Mouse (Mus musculus) kidney, embryonic 15.5 days (tissue): ENCODE data around the gene Tac2. TPM values are rescaled to one million over a fixed set of nuclear protein-coding genes. Genes with fewer than 3 reads are reported as not detected.
"Not testable (repeated sequence)": the region's sequence is repeated elsewhere in the genome, so short reads cannot be mapped to it uniquely, and the experiment has no call there.

Experiments used
- ATAC-seq: fragments of 200-750 bp; cut with Nextera tagmentation; replicated peaks from 2 replicates; pipeline ENCODE4 v1.8.0; 2017; ENCODE audit warnings: moderate TSS enrichment; ENCODE audit not compliant: low FRiP score
- H3K27ac ChIP-seq: fragments of 300-500 bp; sonication (generic); 2 replicates; pipeline ENCODE4 v1.5.1; 2015; ENCODE audit warnings: mild to moderate bottlenecking, inconsistent platforms
- H3K27me3 ChIP-seq: fragments of 300-500 bp; sonication (generic); 2 replicates; pipeline ENCODE4 v1.6.1; 2015; ENCODE audit warnings: inconsistent platforms
- H3K36me3 ChIP-seq: fragments of 300-500 bp; sonication (generic); 2 replicates; pipeline ENCODE4 v1.6.1; 2015; ENCODE audit warnings: inconsistent platforms
- H3K4me1 ChIP-seq: fragments of 300-500 bp; sonication (generic); 2 replicates; pipeline ENCODE4 v1.6.1; 2015; ENCODE audit warnings: inconsistent platforms
- H3K4me2 ChIP-seq: fragments of 300-500 bp; sonication (generic); 2 replicates; pipeline ENCODE4 v1.6.1; 2015; ENCODE audit warnings: moderate library complexity, mild to moderate bottlenecking, inconsistent platforms
- H3K4me3 ChIP-seq: fragments of 300-500 bp; sonication (generic); replicated peaks from 2 replicates; pipeline ENCODE4 v1.5.1; 2015; ENCODE audit warnings: mild to moderate bottlenecking, inconsistent platforms
- H3K9ac ChIP-seq: fragments of 300-500 bp; sonication (generic); 2 replicates; pipeline ENCODE4 v1.6.1; 2015; ENCODE audit warnings: mild to moderate bottlenecking, inconsistent platforms
- H3K9me3 ChIP-seq: fragments of 300-500 bp; sonication (generic); replicated peaks from 2 replicates; pipeline ENCODE4 v1.6.1; 2016; ENCODE audit warnings: inconsistent platforms
- WGBS: fragments of 180-500 bp; shearing (Covaris S2); methylation state at CpG from one replicate; pipeline ENCODE4 v1.1.7; 2015; ENCODE audit warnings: mixed read lengths; 5-methylcytosine and 5-hydroxymethylcytosine counted together
- polyA plus RNA-seq: library from polyadenylated mRNA; unstranded; fragments of >200 nt; fragmentation: Nextera tagmentation; extraction: Ambion mirVana; gene quantifications from 2 replicates; pipeline ENCODE4 v1.2.1, GENCODE M21; 2015

The Tac2 gene
- polyA plus RNA-seq, 1 experiment from 2014 or later: 2.2 TPM

GRCm38 (mm10) chr10:127747254-127747653 lies 23.0 kb downstream of the Tac2 start:
- no peak for ATAC-seq
- Histone ChIP-seq H3K9me3 (no peaks in the 10 kb centered on the region), H3K27me3 (no peaks in the 10 kb centered on the region), H3K4me2 (no peak overlapping the region), H3K4me1 (peaks cover 52% of the 10 kb centered on the region), H3K36me3 (peaks cover 57% of the 10 kb centered on the region), H3K27ac (peak overlapping the region; percentile 67; the same call in 1 of the 2 replicates), H3K4me3 (no peak overlapping the region), H3K9ac (no peak overlapping the region)
- 84% methylated on average over 8 of the region's 8 CpGs for WGBS

- Histone ChIP-seq H3K4me1 (peaks cover 52% of the 10 kb centered on the region), H3K4me3 (peak overlapping the region; percentile 31; the same call in 1 of the 2 replicates), H3K9ac (no peak overlapping the region), H3K9me3 (no peaks in the 10 kb centered on the region), H3K4me2 (peak overlapping the region; percentile 47), H3K27ac (peak overlapping the region; percentile 85), H3K27me3 (no peaks in the 10 kb centered on the region), H3K36me3 (peaks cover 40% of the 10 kb centered on the region)
- ATAC-seq: peak; percentile 65
- WGBS: 5% methylated on average over 8 of the region's 8 CpGs
Observed at GRCm38 (mm10) chr10:127748847-127749612, 24.8 kb downstream of the Tac2 start.

DNA sequence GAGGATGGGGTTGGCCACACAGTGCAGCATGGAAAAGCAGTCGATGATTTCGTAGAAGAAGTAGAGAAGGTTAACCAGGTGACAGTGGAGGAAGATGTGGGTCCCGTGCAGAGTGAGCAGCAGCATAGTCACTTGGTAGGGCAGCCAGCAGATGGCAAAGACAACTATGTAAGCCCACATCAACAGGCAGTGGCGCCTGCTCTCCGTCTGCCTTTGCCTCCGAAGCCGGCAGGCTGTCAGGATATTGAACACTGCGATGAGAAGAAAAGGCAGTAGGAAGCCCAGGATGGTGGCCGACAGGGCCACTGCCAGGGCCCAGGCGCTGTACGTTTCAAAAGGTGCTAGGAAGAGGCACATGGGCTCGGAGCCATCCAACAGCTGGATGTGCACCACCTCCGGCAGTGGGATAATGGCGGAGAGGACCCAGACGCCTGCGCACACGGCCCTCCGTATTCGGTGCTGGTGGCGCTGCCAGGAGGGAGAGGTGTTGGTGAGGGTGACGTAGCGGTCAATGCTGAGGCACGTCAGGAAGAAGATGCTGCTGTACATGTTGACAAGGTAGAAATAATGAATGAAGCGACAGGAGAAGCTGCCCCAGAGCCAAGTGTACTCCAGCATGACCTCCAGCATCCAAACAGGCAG lies 26.0 kb downstream of the Tac2 start:
- WGBS: 56% methylated on average over 24 of the region's 24 CpGs
- Histone ChIP-seq H3K27ac (peak overlapping the region; percentile 85), H3K4me3 (peak overlapping the region; percentile 31), H3K9me3 (no peaks in the 10 kb centered on the region), H3K36me3 (peaks cover 27% of the 10 kb centered on the region), H3K4me1 (peaks cover 59% of the 10 kb centered on the region), H3K9ac (peak overlapping the region; percentile 21; the same call in 1 of the 2 replicates), H3K4me2 (peak overlapping the region; percentile 47), H3K27me3 (no peaks in the 10 kb centered on the region)
- no peak for ATAC-seq

DNA sequence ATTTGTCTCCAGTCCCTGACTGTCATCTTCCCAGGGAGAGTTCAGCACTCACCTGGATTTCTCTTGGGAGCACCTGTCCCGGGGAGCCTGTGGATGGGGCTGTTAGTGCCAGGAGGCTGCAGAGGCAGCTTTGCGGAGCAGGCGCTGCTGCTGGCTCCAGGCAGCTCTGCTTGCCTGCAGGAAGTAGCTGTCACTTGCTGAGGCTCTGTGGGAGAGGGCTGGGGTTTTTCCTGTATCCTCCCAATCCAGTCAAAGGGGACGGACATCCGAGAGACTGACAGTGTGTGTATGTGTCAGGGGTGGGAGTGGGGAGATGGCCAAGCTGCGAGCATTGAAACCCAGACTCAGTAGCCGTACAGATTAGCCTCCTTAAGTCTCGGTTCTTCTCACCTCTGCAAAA lies 27.3 kb downstream of the Tac2 start, which contains the start of gene Gpr182:
Gpr182 (minus strand) TSS at position 185 of the 400 bp plus-strand sequence.
- Histone ChIP-seq H3K4me3 (peak within 1 kb of the TSS; percentile 31), H3K27me3 (no peaks in the 10 kb centered on the region), H3K9ac (no peak within 1 kb of the TSS), H3K36me3 (peaks cover 16% of the 10 kb centered on the region), H3K27ac (0 out of 2 replicates have a peak within 1 kb of the TSS, but pooled peaks have one; percentile 45), H3K4me2 (peak within 1 kb of the TSS; percentile 47), H3K9me3 (no peaks in the 10 kb centered on the region), H3K4me1 (peaks cover 58% of the 10 kb centered on the region)
- 32% methylated on average over 8 of the region's 8 CpGs for WGBS
- 0 out of 2 replicates have a peak, but pooled peaks have one; percentile 38 for ATAC-seq

DNA sequence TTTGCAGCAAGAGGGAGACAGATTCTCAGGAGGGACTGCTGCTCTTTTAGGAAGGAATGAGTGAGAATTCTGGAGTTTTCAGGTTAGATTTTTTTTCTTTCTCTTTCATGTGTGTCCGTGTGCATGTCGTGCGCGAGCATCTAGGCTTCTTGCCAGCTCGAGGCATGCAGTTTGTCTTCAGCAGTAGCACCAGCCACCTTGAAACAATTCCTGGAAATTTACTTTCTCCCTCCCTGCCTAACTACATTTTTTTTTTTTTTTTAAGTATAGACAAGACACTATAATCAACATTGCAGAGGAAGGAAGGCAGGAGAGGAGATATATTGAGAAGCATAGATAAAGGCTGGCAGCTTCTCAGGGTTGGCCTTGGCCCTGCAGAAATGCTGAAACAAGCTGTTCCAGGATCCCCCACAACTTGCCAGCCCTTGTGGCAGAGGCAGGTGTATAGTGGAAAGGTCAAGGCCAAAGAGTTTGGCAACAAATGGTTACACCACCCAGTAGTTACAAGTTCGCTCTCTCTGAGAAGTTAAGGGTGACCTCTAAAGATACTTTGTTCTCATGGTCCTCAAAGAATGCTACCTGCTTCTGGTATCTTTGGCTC lies 30.4 kb downstream of the Tac2 start:
- Histone ChIP-seq H3K27me3 (no peaks in the 10 kb centered on the region), H3K27ac (peak overlapping the region; percentile 43; the same call in 1 of the 2 replicates)
- WGBS: 57% methylated on average over 6 of the region's 6 CpGs

DNA sequence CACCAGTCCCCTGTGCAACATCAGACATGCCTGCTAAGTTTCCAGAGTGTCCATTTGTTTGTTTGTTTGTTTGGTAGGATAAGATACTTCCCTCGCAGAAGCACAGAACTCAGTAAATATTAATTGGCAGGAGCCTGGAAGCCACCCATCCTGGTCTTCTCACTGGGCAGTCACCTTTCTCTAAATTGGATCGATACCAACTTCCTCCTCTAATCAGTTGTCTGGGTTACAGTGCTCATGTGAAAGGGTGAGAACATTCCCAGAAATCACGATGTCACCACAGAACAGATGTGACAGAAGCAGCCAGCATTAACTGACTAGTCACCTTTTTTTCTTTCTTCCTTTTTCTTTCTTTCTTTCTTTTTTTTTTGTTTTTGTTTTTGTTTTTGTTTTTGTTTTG lies 31.0 kb downstream of the Tac2 start:
- H3K27me3 ChIP-seq: no peaks in the 10 kb centered on the region
- H3K36me3 ChIP-seq: no peaks in the 10 kb centered on the region
- H3K9me3 ChIP-seq: no peaks in the 10 kb centered on the region
- no peak for ATAC-seq
- WGBS: 79% methylated on average over 3 of the region's 3 CpGs
- peaks cover 28% of the 10 kb centered on the region for H3K4me1 ChIP-seq
- H3K4me3 ChIP-seq: no peak overlapping the region
- no peak overlapping the region for H3K4me2 ChIP-seq
- H3K9ac ChIP-seq: no peak overlapping the region
- H3K27ac ChIP-seq: no peak overlapping the region; the same call in 1 of the 2 replicates

More for the DNA sequence above, 30.4 kb downstream of the Tac2 start:
- no peak overlapping the region for H3K4me2 ChIP-seq
- H3K9me3 ChIP-seq: no peaks in the 10 kb centered on the region
- ATAC-seq: no peak
- H3K4me1 ChIP-seq: peaks cover 34% of the 10 kb centered on the region
- H3K9ac ChIP-seq: no peak overlapping the region
- no peaks in the 10 kb centered on the region for H3K36me3 ChIP-seq
- H3K4me3 ChIP-seq: no peak overlapping the region

DNA sequence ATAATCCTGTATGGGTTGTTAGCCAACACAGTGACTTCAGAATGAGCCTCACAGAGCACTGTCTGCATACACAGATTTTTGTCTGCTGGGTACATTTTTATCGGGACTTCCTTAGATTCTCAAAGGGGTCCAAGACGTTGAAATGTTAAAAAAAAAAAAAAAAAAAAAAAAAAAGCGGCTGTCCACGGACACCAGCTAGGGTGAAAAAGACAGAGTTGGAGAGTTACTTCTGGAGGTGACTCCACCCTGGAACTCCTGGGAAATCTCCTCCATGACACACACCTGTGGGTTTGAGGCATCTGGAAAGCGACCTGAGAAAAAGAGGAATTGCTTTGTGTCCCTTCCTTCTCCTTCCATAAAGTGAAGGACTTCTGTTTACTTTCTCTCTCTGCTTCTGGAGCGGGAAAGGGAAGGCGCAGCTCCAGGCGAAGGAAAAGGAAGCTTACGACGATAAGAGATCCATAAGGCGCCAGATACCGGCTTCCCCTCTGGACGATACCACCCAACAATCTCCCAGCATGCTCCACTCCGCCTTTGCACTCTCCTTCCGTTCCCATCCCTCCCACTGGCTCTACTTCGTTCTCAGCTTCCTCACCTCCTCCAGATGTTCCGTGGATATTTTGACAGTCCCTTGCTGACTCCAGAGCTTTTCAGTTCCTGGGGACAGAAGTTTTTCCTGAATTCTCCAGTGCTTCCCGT lies 31.6 kb downstream of the Tac2 start:
- ATAC-seq: no peak
- Histone ChIP-seq H3K27ac (peak overlapping the region; percentile 54; the same call in 1 of the 2 replicates), H3K27me3 (no peaks in the 10 kb centered on the region), H3K4me2 (peak overlapping the region; percentile 48), H3K9ac (0 out of 2 replicates have a peak overlapping the region, but pooled peaks have one; percentile 17), H3K9me3 (no peaks in the 10 kb centered on the region), H3K36me3 (no peaks in the 10 kb centered on the region), H3K4me1 (peaks cover 24% of the 10 kb centered on the region), H3K4me3 (0 out of 2 replicates have a peak overlapping the region, but pooled peaks have one; percentile 5)
- 46% methylated on average over 18 of the region's 18 CpGs for WGBS

DNA sequence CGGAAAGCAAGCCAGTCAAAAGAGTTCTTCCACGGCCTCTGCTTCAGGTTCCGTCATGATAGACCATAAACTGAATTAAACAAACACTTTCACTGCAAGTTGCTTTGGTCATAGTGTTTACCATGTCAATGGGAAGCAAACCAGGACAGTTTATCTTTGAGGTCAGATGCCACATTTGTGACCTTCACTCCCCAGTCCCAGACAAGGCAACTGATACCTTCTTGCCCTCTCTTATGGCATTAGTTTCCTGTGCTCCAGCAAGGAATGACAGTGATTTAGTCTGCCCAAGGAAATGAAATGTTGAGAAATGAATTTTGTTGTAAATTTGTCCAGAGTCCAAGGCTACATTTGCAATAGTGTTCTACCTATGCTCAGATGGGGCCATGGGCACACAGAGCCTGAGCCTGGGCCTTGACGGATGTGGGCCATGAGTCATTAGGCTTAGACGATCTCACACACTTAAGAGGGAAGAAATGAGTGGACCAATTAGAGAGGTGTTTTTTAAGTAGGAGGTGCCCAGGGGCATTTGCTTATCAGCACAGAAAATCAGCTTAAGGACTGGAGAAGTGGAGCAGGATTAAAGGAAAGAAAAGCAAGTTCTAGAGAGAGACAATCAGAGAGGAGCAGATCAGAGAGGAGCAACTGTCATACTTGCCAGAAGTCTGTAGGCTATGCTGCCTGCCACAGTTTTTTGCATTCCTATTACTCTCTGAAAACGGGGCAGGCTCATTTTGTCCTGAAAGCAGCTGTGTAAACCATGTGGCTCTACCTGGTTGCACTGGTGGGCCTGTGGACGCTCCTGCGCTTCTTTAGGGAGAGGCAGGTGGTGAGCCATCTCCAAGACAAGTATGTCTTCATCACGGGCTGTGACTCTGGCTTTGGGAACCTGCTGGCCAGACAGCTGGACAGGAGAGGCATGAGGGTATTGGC lies 35.2 kb downstream of the Tac2 start, which contains the start of the genes Rdh1 and Rdh16f1:
Rdh1 (plus strand) TSS at position 541 of the 930 bp plus-strand sequence.
Rdh16f1 (plus strand) TSS at position 607 of the 930 bp plus-strand sequence.
- no peak for ATAC-seq
- Histone ChIP-seq H3K4me3 (no peak within 1 kb of the TSS), H3K36me3 (no peaks in the 10 kb centered on the region), H3K4me2 (no peak within 1 kb of the TSS), H3K9me3 (no peaks in the 10 kb centered on the region), H3K4me1 (peaks cover 20% of the 10 kb centered on the region), H3K27ac (0 out of 2 replicates have a peak within 1 kb of the TSS, but pooled peaks have one; percentile 2), H3K27me3 (no peaks in the 10 kb centered on the region), H3K9ac (no peak within 1 kb of the TSS)
- WGBS: 59% methylated on average over 9 of the region's 9 CpGs

- Histone ChIP-seq H3K4me1 (peaks cover 12% of the 10 kb centered on the region), H3K27ac (peak overlapping the region; percentile 52; the same call in 1 of the 2 replicates)
- not testable (repeated sequence) for H3K4me2 ChIP-seq, ATAC-seq, H3K4me3 ChIP-seq, H3K27me3 ChIP-seq, H3K9me3 ChIP-seq, H3K36me3 ChIP-seq, H3K9ac ChIP-seq
- WGBS: 85% methylated on average over 10 of the region's 10 CpGs
Observed at GRCm38 (mm10) chr10:127762926-127763325, 38.6 kb downstream of the Tac2 start.

DNA sequence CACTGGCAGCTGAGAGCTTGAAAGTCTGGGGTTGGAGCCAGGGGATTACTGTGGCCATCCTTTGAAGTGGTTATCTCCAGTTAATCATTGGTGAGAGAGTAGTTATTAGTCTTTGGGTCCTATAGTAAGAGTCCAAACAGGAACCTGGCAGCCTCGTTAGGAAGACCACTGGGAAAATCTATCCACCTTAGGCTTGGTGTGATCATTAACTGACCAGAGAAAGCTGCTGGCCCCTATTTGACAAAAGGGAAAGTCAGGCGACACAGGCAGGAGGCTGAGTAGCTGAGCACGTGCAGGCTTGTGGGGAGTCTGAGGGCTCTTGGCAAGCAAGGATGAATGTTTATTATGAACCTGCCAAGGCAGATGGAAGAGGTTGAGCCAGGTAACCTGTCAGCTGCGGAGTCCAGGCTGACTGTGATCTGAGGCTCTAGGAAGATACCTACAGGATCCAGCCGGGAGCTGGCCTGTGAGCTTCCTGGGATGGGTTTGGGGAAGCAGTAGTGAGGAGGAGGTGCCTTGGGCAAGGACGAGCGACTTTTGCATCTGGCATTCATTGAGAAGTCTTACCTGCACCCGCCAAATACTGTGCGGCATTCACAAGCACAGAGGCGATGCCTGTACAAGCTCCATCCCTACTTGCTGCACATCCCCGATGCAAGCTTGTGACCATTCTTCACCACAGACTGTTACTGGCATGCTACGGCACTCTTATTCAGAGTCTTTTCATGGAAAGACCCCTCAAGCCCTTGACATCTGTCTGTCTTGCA lies 39.8 kb downstream of the Tac2 start:
- ATAC-seq: peak; percentile 89
- H3K9me3 ChIP-seq: no peaks in the 10 kb centered on the region
- peaks cover 9% of the 10 kb centered on the region for H3K4me1 ChIP-seq
- H3K9ac ChIP-seq: no peak overlapping the region
- peak overlapping the region; percentile 82 for H3K27ac ChIP-seq
- no peaks in the 10 kb centered on the region for H3K36me3 ChIP-seq
- no peak overlapping the region for H3K4me3 ChIP-seq
- H3K27me3 ChIP-seq: no peaks in the 10 kb centered on the region
- 63% methylated on average over 12 of the region's 12 CpGs for WGBS
- peak overlapping the region; percentile 25; the same call in 1 of the 2 replicates for H3K4me2 ChIP-seq
